Mouse (Mus musculus) CH12.LX (cell line): ENCODE measurements around the gene Golt1b.

Experiments used
- CHD2 ChIP-seq: IDR thresholded peaks from 2 replicates; pipeline ENCODE4 v1.6.1; 2011; ENCODE audit warnings: low read length, improper control_type of control experiment
- CTCF ChIP-seq, 2 experiments: IDR thresholded peaks in 1 of 2; conservative IDR thresholded peaks in 1 of 2; 2 replicates each; pipeline ENCODE4 v1.5.1; 2011 to 2012; ENCODE audit warnings: low read depth in 2 of 2, low read length in 2 of 2, improper control_type of control experiment in 1 of 2, inconsistent platforms in 1 of 2, mild to moderate bottlenecking in 1 of 2, moderate library complexity in 1 of 2
- EP300 ChIP-seq: IDR thresholded peaks from 2 replicates; pipeline ENCODE4 v1.6.1; 2011; ENCODE audit warnings: low read length, improper control_type of control experiment
- ETS1 ChIP-seq: conservative IDR thresholded peaks from 2 replicates; pipeline ENCODE4 v1.6.1; 2012; ENCODE audit warnings: low read depth, mild to moderate bottlenecking, inconsistent platforms, low read length, improper control_type of control experiment, moderate library complexity
- GABPA ChIP-seq: IDR thresholded peaks from 2 replicates; pipeline ENCODE4 v1.6.1; 2012; ENCODE audit warnings: low read depth, low read length, improper control_type of control experiment, inconsistent platforms; ENCODE audit not compliant: insufficient replicate concordance
- POLR2A ChIP-seq: IDR thresholded peaks from 2 replicates; pipeline ENCODE4 v1.6.1; 2011; ENCODE audit warnings: low read depth, mild to moderate bottlenecking, improper control_type of control experiment, low read length
- SIN3A ChIP-seq: IDR thresholded peaks from 2 replicates; pipeline ENCODE4 v1.6.1; 2012; ENCODE audit warnings: low read length, improper control_type of control experiment, inconsistent platforms
- TCF12 ChIP-seq: IDR thresholded peaks from 2 replicates; pipeline ENCODE4 v1.6.1; 2014; ENCODE audit warnings: low read depth, mild to moderate bottlenecking, inconsistent platforms, low read length, improper control_type of control experiment
- USF1 ChIP-seq: IDR thresholded peaks from 2 replicates; pipeline ENCODE4 v1.6.1; 2014; ENCODE audit warnings: low read depth, mild to moderate bottlenecking, inconsistent platforms, low read length, improper control_type of control experiment
- ZC3H11A ChIP-seq: IDR thresholded peaks from 2 replicates; pipeline ENCODE4 v1.6.1; 2012; ENCODE audit warnings: low read depth, mild to moderate bottlenecking, inconsistent platforms, low read length, improper control_type of control experiment
- ZNF384 ChIP-seq: IDR thresholded peaks from 2 replicates; pipeline ENCODE4 v1.6.1; 2012; ENCODE audit warnings: low read depth, low read length, improper control_type of control experiment, inconsistent platforms

GRCm38 (mm10) chr6:142366473-142367018, 20.5 kb upstream of the Golt1b start:
- TF ChIP-seq CTCF (conservative IDR thresholded peaks at IDR 0.05 in 1 of 2, IDR thresholded peaks at IDR 0.05 in 1 of 2; ENCODE audit: low read depth in 2 of 2, low read length in 2 of 2) (no peak), ZNF384 (no peak), EP300 (no peak), ETS1 (no peak), USF1 (no peak), POLR2A (no peak), ZC3H11A (no peak), GABPA (no peak), TCF12 (no peak), SIN3A (no peak), CHD2 (no peak)
